In the genomic region with DNA sequence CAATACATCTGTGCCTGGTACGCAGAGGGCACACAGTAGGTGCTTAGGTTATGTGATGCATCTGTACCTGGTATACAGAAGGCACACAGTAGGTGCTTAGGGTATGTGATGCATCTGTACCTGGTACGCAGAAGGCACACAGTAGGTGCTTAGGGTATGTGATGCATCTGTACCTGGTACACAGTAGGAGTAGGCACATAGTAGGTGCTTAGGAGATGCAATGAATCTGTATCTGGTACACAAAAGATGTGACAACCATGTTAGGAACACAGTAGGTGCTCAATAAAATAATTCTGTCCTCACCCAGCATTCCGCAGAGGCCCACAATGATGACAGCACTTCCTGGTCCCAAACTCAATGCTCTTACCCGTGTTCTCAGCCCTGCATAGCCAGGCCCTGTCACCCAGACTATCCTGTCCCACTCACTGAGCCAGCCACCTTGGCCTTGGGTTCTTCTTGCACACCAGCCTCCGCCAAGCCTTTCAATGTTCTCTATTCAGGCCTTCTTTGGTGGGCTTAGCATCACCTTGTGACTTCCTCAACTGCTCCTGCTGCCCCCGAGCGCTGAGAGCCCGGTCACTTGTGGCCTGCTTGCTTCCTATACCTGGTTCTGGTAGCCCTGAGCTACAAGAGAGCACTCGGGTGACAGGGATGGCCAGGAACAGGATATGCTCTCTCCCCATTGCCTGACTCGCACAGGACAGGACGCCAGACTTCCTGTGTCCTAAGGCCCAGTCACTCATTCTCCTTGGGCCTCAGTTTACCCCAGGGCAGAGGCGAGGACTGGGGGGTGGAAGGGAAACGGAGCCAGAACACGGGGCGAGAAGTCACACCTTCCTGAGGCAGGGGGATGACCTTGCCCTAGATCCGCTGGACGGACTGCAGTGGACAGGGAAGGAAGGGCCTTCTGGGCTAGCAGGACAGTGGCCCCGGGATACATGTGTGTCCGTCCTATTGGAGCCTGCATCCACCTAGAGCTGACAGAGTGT, we compare ENCODE assay signal across 10 mouse cellular contexts. TPM values are rescaled to one million over a fixed set of nuclear protein-coding genes. Genes with fewer than 3 reads are reported as not detected.
DNase-seq lines count a peak whose midpoint lies in the region; ATAC-seq lines count a peak whose summit lies in the region.
"Had no signal": no experiment of that assay in that cellular context is flagged by ENCODE, and none has a peak within 500 bp of the region (broad histone marks: within the 10 kb centered on the region; RNA-seq: fewer than 3 reads in every experiment).

No protein-coding gene starts in this region.

- no peaks in the 10 kb centered on the region for H3K27me3 ChIP-seq in heart, embryonic 12.5 days (replicated peaks)
- H3K27me3 ChIP-seq in neural tube, embryonic 11.5 days (ENCODE audit: control insufficient read depth, insufficient read depth, low read length) = peaks cover 21% of the 10 kb centered on the region
- peaks cover 12% of the 10 kb centered on the region; the same call in 1 of the 2 replicates for H3K27me3 ChIP-seq in limb, embryonic 15.5 days

- H3K4me3 ChIP-seq in heart, embryonic 12.5 days = no peak overlapping the region
- H3K4me3 ChIP-seq in neural tube, embryonic 11.5 days (ENCODE audit: low read depth, low read length) = no peak overlapping the region
- H3K4me3 ChIP-seq in limb, embryonic 15.5 days = no peak overlapping the region

- intact Hi-C loops in heart, postnatal 14 days (cut with DNase I) = no loop called here

- H3K9me3 ChIP-seq in heart, embryonic 12.5 days (replicated peaks) = no peaks in the 10 kb centered on the region
- H3K9me3 ChIP-seq in neural tube, embryonic 11.5 days (ENCODE audit: control insufficient read depth, low read length) = no peaks in the 10 kb centered on the region
- no peaks in the 10 kb centered on the region for H3K9me3 ChIP-seq in limb, embryonic 15.5 days

- peaks cover 8% of the 10 kb centered on the region; the same call in 1 of the 2 replicates for H3K36me3 ChIP-seq in heart, embryonic 12.5 days
- H3K36me3 ChIP-seq in neural tube, embryonic 11.5 days (ENCODE audit: control insufficient read depth, insufficient read depth, low read length) = no peaks in the 10 kb centered on the region
- H3K36me3 ChIP-seq in limb, embryonic 15.5 days = no peaks in the 10 kb centered on the region

- DNase-seq in heart, postnatal 14 days = no peak
- no peak for DNase-seq in neural tube, embryonic 11.5 days (ENCODE audit: low spot score)
- DNase-seq in neural tube, embryonic 10.5 days (ENCODE audit: extremely low spot score, low spot score) = no peak
- DNase-seq in embryo, embryonic 10 days (ENCODE audit: low spot score) = no peak
- DNase-seq: left cerebral cortex, postnatal 4 days; spleen, adult 18-20 months had no signal

- 79% methylated on average over 19 of the region's 19 CpGs for WGBS in heart, embryonic 12.5 days
- 93% methylated on average over 19 of the region's 19 CpGs for WGBS in neural tube, embryonic 11.5 days
- WGBS in limb, embryonic 15.5 days = 85% methylated on average over 19 of the region's 19 CpGs

- ATAC-seq in heart, embryonic 12.5 days (ENCODE audit: insufficient number of reproducible peaks, low FRiP score) = no peak
- no peak for ATAC-seq in neural tube, embryonic 11.5 days (ENCODE audit: insufficient read depth, low FRiP score, low TSS enrichment)
- ATAC-seq in limb, embryonic 15.5 days (ENCODE audit: insufficient number of reproducible peaks, low FRiP score, low TSS enrichment, low read depth) = no peak
- no peak for ATAC-seq in granulocyte monocyte progenitor cell, adult 5-6 weeks (replicated peaks; ENCODE audit: poor library complexity, severe bottlenecking)
- no peak for ATAC-seq in CD4-positive, CD25-positive, alpha-beta regulatory T cell, adult 4 months

- peaks cover 78% of the 10 kb centered on the region for H3K4me1 ChIP-seq in heart, embryonic 12.5 days (replicated peaks)
- H3K4me1 ChIP-seq in neural tube, embryonic 11.5 days (ENCODE audit: control insufficient read depth, insufficient read depth, low read length) = peaks cover 25% of the 10 kb centered on the region
- H3K4me1 ChIP-seq in limb, embryonic 15.5 days = peaks cover 64% of the 10 kb centered on the region

- H3K9ac ChIP-seq in heart, embryonic 12.5 days = peak overlapping the region; percentile 60
- no peak overlapping the region for H3K9ac ChIP-seq in neural tube, embryonic 11.5 days (ENCODE audit: low read length)
- H3K9ac ChIP-seq in limb, embryonic 15.5 days = no peak overlapping the region

- peak overlapping the region; percentile 89; the same call in 1 of the 2 replicates for H3K4me2 ChIP-seq in heart, embryonic 12.5 days
- no peak overlapping the region for H3K4me2 ChIP-seq in neural tube, embryonic 11.5 days (ENCODE audit: low read depth)
- no peak overlapping the region for H3K4me2 ChIP-seq in limb, embryonic 15.5 days

- H3K27ac ChIP-seq in heart, embryonic 12.5 days (ENCODE audit: poor library complexity, severe bottlenecking) = peak overlapping the region; percentile 97
- peak overlapping the region; percentile 87 for H3K27ac ChIP-seq in neural tube, embryonic 11.5 days (ENCODE audit: low read depth, low read length)
- peak overlapping the region; percentile 86 for H3K27ac ChIP-seq in limb, embryonic 15.5 days

RNA-seq across cellular contexts. Expression of a gene that starts 52.6 kb away (rescaled TPM):
- 1.4 and 1.5 TPM in 2 replicates for polyA plus RNA-seq in heart, embryonic 12.5 days (2016; fragmentation: Nextera tagmentation; extraction: Ambion mirVana)
- 1 to 10 TPM; 2.8 to 2.9 TPM for total RNA-seq in heart, postnatal 14 days (2021)
- polyA plus RNA-seq in neural tube, embryonic 11.5 days (2014; fragmentation: Nextera tagmentation; extraction: Ambion mirVana) = not detected in 2 replicates
- polyA plus RNA-seq in limb, embryonic 15.5 days (2015; fragmentation: Nextera tagmentation; extraction: Ambion mirVana) = 1.0 and 1.8 TPM in 2 replicates
- total RNA-seq in granulocyte monocyte progenitor cell, adult 5-6 weeks (2014; fragmentation: Nextera tagmentation) = not detected in 2 replicates
- total RNA-seq in granulocyte monocyte progenitor cell, adult 5-6 weeks (2017) = not detected in 2 replicates
- polyA plus RNA-seq in CD4-positive, CD25-positive, alpha-beta regulatory T cell, adult 4 months (2017; shearing (Covaris generic)) = not detected
